13 mouse cellular contexts compared by ENCODE assay signal in the genomic region with DNA sequence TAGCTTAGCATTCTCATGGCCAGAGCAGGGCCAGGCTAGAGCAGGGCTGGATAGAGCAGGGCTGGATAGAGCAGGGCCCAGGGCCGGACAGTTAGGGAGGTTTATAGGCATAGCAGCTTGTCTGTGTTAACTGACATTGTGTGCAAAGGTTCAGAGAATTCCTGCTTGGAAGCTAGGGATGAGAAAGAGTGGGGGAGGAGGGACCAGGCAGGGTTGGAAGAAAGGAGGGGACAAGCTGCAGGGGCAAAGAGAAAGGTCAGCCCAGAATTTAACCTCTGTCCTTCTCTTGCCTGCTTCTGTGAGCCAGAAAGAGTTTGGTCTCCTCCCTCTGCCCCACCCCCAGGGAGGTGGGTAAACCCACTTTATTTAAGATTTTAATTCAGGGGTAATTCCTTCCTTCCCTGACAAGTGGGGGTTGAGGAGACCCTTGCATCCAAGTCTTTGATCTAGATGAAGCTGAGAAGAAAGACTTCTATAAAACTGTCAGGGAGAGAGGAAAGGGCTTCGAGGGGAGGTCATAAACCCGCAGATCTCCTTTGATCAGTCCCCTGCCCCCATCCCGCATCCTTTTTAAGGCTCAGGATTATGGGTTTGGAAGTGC.
DNase-seq lines count a peak whose midpoint lies in the region; ATAC-seq and TF ChIP-seq lines count a peak whose summit lies in the region.
"Had no signal": no experiment of that assay in that cellular context is flagged by ENCODE, and none has a peak within 500 bp of the region (broad histone marks: within the 10 kb centered on the region; RNA-seq: fewer than 3 reads in every experiment).

No protein-coding gene starts in this region.

- DNase-seq in kidney, adult 18-20 months, result no peak
- DNase-seq in stomach, postnatal 0 days (ENCODE audit: low spot score), result no peak
- peak; percentile 61 for DNase-seq in limb, embryonic 10.5 days (ENCODE audit: low spot score)
- no peak for DNase-seq in cerebellum, adult 18-20 months
- DNase-seq in ovary, postnatal 36 days (ENCODE audit: low spot score), result no peak
- DNase-seq: cerebellum, adult 2 months; liver; lung, adult 2 months had no signal

- TF ChIP-seq CTCF in stomach, postnatal 0 days (IDR thresholded peaks at IDR 0.05; ENCODE audit: low read depth), result no peak

- peak overlapping the region; percentile 83 for H3K27ac ChIP-seq in kidney, embryonic 15.5 days
- no peak overlapping the region for H3K27ac ChIP-seq in stomach, embryonic 15.5 days
- H3K27ac ChIP-seq in stomach, postnatal 0 days (replicated peaks), result no peak overlapping the region
- H3K27ac ChIP-seq in limb, embryonic 10.5 days, result peak overlapping the region; percentile 87
- H3K27ac ChIP-seq: embryonic facial prominence, embryonic 12.5 days had no signal

- no peak for TF ChIP-seq EP300 in stomach, postnatal 0 days (optimal IDR thresholded peaks at IDR 0.05)

- H3K4me1 ChIP-seq in kidney, embryonic 15.5 days, result peaks cover 30% of the 10 kb centered on the region
- peaks cover 12% of the 10 kb centered on the region for H3K4me1 ChIP-seq in stomach, embryonic 15.5 days
- H3K4me1 ChIP-seq in stomach, postnatal 0 days (replicated peaks; ENCODE audit: control insufficient read depth, insufficient read depth), result peaks cover 2% of the 10 kb centered on the region; the same call in 1 of the 2 replicates
- peaks cover 63% of the 10 kb centered on the region for H3K4me1 ChIP-seq in limb, embryonic 10.5 days

- H3K4me3 ChIP-seq in kidney, embryonic 15.5 days (replicated peaks), result no peak overlapping the region
- no peak overlapping the region for H3K4me3 ChIP-seq in stomach, embryonic 15.5 days (replicated peaks)
- H3K4me3 ChIP-seq in stomach, postnatal 0 days (ENCODE audit: low read depth, low read length), result no peak overlapping the region
- no peak overlapping the region; the same call in 1 of the 2 replicates for H3K4me3 ChIP-seq in limb, embryonic 10.5 days
- H3K4me3 ChIP-seq: embryonic facial prominence, embryonic 12.5 days had no signal

- no peaks in the 10 kb centered on the region for H3K36me3 ChIP-seq in kidney, embryonic 15.5 days
- no peaks in the 10 kb centered on the region for H3K36me3 ChIP-seq in stomach, embryonic 15.5 days
- no peaks in the 10 kb centered on the region for H3K36me3 ChIP-seq in stomach, postnatal 0 days (ENCODE audit: control insufficient read depth, insufficient read depth, low read length)
- H3K36me3 ChIP-seq in limb, embryonic 10.5 days, result no peaks in the 10 kb centered on the region
- H3K36me3 ChIP-seq: embryonic facial prominence, embryonic 12.5 days had no signal

- H3K9me3 ChIP-seq in kidney, embryonic 15.5 days (replicated peaks), result no peaks in the 10 kb centered on the region
- H3K9me3 ChIP-seq in stomach, embryonic 15.5 days, result no peaks in the 10 kb centered on the region
- no peaks in the 10 kb centered on the region for H3K9me3 ChIP-seq in stomach, postnatal 0 days (ENCODE audit: control insufficient read depth, low read length)
- H3K9me3 ChIP-seq in limb, embryonic 10.5 days (replicated peaks), result no peaks in the 10 kb centered on the region
- H3K9me3 ChIP-seq: embryonic facial prominence, embryonic 12.5 days had no signal

- H3K27me3 ChIP-seq in kidney, embryonic 15.5 days, result no peaks in the 10 kb centered on the region
- H3K27me3 ChIP-seq in stomach, embryonic 15.5 days (replicated peaks), result no peaks in the 10 kb centered on the region
- no peaks in the 10 kb centered on the region for H3K27me3 ChIP-seq in stomach, postnatal 0 days (ENCODE audit: control insufficient read depth, insufficient read depth, low read length)
- no peaks in the 10 kb centered on the region for H3K27me3 ChIP-seq in limb, embryonic 10.5 days (ENCODE audit: low read depth, poor library complexity, severe bottlenecking)
- H3K27me3 ChIP-seq: embryonic facial prominence, embryonic 12.5 days had no signal

- ATAC-seq in kidney, embryonic 15.5 days (replicated peaks; ENCODE audit: low FRiP score), result peak; percentile 84
- peak; percentile 36; the same call in 1 of the 2 replicates for ATAC-seq in stomach, embryonic 15.5 days (ENCODE audit: insufficient read depth, low FRiP score, low read depth)
- no peak for ATAC-seq in stomach, postnatal 0 days (ENCODE audit: low FRiP score, low TSS enrichment)
- ATAC-seq: activated CD4-positive, CD25-positive, alpha-beta regulatory T cell, adult 4 months; hindbrain, embryonic 16.5 days had no signal

- H3K9ac ChIP-seq in kidney, embryonic 15.5 days, result no peak overlapping the region
- no peak overlapping the region for H3K9ac ChIP-seq in stomach, embryonic 15.5 days
- no peak overlapping the region for H3K9ac ChIP-seq in stomach, postnatal 0 days (ENCODE audit: low read length)
- H3K9ac ChIP-seq: embryonic facial prominence, embryonic 12.5 days had no signal

- 14% methylated on average over 4 of the region's 4 CpGs for WGBS in kidney, embryonic 15.5 days
- WGBS in stomach, embryonic 15.5 days, result 31% methylated on average over 4 of the region's 4 CpGs
- WGBS in stomach, postnatal 0 days, result 36% methylated on average over 4 of the region's 4 CpGs
- WGBS in limb, embryonic 10.5 days, result 1% methylated on average over 4 of the region's 4 CpGs

- no peak overlapping the region for H3K4me2 ChIP-seq in kidney, embryonic 15.5 days
- no peak overlapping the region for H3K4me2 ChIP-seq in stomach, embryonic 15.5 days
- H3K4me2 ChIP-seq in stomach, postnatal 0 days (replicated peaks; ENCODE audit: low read depth), result no peak overlapping the region
- H3K4me2 ChIP-seq: embryonic facial prominence, embryonic 12.5 days had no signal

Comparison
In these comparisons a context has a peak if more than half of its experiments do, and no peak if none do; other contexts are left out.
1. H3K27ac ChIP-seq: peak in kidney, embryonic 15.5 days (single experiment) and limb, embryonic 10.5 days (single experiment); none in stomach, embryonic 15.5 days (single experiment) and stomach, postnatal 0 days (single experiment).